Mouse (Mus musculus): Measurements from ENCODE around the gene Zpld1.

The Zpld1 gene

DNA sequence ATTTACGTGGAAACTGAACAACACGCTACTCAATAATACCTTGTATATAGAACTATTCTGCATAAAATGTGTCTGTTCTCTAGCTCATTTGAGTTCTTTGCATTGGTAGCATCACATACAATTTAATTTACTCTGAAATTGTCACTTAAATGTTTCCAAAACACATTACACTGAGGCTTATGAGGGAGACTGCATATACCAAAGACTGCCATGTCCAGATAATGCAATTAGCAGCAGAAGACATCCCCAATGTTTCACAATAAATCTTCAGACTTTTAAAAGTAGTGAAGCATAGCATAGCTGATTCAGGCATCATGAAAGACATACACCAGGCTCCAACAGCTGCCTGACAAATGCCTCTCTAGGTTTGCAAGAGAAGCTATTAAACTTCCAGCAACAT, at the start of gene Zpld1:
Gene Zpld1 (minus strand): TSS at position 101 of the 400 bp plus-strand sequence.
- in situ Hi-C loops (cut with MboI), result no loop called here

DNA sequence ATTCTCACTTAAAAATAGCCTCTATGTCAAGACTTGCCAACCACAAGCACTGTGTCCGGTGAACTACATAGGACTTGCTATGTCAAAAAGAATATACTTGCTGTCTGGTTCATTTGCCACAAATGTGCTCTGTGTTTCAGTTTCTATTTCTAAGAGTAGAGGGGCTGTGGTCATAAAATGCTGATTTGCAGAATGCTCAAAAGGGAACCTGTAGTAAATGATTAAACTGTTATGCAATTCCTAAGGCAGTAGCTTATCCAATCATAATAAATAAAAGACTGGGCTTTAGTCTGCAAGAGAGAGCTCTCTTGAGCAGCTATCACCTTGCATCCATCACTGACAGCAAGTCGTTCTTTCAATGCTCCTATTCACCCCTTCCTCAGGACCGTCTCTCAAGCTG, 47.9 kb upstream of the Zpld1 start:
- in situ Hi-C loops (cut with MboI), result no loop called here

DNA sequence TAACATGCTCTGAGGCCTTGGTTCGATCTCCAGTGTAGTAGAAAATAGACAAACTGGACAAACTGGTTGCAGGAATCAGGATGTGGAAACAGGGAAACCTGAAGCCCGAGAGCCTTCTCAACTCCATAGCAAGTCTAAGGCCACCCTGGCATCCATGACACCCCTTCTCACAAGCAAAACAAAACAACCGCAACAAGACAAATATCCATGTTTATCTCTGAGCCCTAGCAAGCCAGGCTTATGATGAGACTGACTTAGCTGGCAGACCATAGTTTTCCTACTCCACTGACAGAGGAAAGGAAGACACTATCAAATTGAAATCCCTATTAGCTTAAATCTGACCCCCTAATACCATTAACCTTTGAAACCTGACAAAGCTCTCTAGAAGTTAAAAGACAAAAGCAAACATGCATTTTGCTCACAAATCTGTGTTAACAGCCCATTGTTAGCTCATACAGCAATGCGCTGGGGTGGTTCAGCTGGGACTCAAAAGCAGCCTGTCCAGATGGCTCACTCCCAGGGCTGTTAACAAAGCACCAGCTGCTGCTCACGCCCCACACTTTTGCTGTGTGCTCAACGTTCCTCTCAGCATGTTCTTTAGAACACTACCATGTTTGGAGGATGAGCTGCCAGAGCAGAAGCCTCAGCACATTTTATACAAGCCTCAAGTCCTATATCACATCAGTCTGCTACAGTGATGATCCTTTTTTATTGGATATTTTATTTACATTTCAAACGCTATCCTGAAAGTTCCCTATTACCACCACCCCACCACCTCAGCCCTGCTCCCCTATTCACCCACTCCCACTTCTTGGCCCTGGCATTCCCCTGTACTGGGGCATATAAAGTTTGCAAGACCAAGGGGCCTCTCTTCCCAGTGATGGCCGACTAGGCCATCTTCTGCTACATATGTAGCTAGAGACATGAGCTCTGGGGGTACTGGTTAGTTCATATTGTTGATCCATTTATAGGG, 24.0 kb upstream of the Zpld1 start:
- in situ Hi-C loops (cut with MboI), result no loop called here

DNA sequence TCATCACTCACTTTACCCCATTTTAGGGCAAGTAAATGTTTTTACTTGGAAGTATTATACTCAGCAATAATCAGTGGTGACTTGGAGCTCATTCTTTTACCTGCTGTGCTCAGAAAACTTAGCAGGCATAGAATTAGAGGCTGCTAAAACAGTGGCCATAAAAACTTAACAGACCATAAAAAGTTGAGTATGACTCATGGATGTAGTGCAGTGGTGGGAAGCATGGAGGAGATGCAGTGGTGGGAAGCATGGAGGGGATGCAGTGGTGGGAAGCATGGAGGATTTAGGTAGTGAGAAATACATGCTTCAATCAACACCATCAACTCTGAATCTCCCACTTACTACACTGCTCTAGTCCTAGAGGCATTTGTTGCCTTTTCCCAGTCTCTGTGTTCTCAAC, 19.2 kb upstream of the Zpld1 start:
- in situ Hi-C loops (cut with MboI), result no loop called here

DNA sequence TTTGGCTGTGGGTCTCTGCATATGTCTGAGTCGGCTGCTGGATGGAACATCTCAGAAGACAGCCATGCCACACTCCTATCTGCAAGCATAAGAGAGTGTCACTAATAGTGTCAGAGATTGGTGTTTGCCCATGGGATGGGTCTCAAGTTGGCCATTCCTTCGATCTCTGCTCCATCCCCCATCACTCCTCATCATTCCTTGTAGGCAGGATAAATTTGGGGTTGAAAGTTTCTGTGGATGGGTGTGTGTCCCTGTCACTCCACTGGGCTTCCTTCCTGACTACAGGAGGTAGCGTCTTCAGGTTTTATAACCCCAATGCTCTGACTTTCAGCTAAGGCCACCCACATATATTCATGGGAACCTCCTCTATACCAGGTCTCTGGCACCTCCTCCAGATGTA, 14.3 kb upstream of the Zpld1 start:
- in situ Hi-C loops (cut with MboI), result no loop called here

DNA sequence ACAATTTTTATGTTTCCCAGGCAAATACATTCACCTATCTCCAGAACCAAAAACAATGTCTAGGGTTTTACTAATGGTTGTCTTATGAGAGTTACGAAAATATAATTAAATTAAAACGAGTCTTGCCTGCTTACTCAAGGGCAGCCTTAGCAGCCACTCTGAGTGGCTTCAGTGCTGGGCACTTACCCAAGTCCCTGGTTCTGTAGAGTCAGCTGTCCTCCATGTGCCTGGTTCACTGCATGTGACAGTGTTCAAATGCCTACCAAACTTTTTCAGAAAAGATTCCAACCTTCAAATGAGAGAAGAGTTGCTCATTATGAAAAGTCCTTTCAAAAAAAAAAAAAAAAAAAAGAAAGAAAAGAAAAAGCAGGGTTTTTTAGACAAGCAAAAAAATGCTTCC, 15.1 kb downstream of the Zpld1 start:
- in situ Hi-C loops (cut with MboI), result no loop called here

DNA sequence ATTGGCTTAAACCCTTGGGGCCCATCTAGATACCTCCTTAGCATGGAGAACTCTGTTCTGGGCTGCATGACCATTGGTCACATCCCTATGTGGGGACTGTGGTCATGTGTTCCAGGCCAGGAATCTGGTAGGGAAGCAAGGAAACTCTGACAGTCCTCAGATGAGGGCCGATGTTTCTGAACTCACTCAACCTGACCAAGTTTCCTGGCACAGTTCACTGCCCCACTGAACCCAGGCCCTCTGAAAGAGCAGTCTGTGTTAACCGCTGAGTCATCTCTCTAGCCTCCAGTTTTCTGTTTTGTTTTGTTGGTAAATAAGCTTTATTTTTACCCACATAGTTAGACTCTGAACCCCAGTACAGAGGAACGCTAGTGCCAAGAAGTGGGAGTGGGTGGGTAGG, 20.3 kb downstream of the Zpld1 start:
- in situ Hi-C loops (cut with MboI), result no loop called here

DNA sequence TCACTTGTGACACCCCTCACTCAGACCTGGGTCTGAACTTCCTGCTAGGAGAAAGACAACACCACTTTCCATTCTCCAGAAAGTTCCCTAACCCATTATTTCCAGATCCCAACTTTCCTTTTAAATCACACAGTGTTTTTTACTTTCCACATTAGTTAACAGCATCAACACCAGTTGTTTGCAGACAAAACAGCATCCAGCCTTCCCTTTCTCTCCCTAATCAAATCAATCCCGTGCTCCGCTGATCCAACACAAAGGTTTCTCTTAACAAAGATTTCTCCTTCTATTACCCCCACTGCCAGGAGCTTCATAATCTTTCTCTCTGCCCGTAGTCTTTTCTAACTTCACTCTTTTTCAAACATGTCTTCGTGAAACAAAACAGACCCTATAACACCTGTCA, 32.5 kb downstream of the Zpld1 start:
- in situ Hi-C loops (cut with MboI), result no loop called here

DNA sequence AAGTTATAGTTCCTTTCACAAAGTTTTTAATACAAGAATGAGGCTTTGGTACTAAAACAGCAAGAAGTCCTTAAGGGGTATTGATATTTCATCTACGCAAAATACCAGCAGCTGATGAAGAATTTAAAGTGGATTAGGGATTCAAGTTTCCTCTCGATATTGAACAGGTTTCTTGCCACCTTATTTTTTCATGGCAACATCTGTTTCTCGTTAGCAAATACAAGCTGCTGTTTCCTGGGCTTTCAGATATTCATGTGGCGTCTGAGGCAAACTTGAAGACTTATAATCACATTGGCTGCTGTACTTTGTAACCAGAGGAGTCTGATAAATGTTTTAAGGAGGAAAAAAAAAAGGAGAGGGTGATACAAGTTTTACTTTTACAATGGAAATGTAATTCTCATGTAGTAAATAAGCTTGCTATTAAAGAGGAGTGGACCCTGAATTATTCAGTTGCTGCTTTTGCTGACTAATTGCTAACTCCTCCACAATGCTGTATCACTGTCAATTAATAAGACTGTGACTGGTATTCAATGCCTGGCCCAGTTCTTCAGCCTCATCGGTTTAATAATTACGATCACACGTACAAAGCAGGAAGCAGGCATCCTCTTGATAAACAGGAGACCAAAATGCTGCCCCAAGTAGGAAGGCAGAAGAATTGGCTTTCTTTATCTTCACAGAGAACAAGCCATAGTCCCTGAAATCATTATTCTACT, 36.8 kb downstream of the Zpld1 start:
- in situ Hi-C loops (cut with MboI), result no loop called here

DNA sequence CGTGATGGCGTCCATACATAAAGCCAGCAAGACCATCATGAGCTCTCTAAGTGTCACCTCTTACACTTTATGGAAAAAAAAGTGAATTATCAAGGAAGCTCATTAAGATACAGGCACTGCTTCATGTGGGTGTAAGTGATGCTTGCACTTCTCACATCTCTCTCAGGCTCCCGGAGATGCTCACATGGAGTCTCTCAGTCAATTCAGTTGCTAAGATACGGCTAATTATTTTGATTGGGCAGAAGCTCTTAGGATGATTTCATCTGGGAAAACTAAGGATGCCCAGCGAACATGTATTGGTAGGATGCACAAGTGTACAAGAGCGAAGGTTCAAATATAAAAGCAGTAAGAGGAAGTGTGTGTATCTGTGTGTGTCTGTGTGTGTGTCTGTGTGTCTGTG, 38.1 kb downstream of the Zpld1 start:
- in situ Hi-C loops (cut with MboI), result no loop called here

DNA sequence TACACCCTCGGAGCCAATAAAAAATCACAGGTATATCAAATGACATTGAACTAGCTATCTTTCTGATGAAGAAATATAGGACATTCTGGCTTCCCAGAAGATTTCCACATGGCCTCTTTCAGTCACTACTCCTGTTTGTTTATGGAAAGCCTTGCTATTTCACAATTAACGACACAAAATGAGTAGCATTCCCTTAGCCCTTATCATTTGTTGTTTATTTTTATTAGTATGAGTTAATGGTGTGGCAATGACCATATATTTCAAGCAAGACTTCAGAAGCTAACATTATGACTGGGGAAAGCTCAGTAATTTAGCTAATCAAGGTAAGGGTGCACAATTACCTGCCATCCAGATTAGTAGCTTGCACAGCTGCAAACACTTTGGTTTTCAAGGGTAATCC, 56.8 kb downstream of the Zpld1 start:
- in situ Hi-C loops (cut with MboI), result no loop called here

DNA sequence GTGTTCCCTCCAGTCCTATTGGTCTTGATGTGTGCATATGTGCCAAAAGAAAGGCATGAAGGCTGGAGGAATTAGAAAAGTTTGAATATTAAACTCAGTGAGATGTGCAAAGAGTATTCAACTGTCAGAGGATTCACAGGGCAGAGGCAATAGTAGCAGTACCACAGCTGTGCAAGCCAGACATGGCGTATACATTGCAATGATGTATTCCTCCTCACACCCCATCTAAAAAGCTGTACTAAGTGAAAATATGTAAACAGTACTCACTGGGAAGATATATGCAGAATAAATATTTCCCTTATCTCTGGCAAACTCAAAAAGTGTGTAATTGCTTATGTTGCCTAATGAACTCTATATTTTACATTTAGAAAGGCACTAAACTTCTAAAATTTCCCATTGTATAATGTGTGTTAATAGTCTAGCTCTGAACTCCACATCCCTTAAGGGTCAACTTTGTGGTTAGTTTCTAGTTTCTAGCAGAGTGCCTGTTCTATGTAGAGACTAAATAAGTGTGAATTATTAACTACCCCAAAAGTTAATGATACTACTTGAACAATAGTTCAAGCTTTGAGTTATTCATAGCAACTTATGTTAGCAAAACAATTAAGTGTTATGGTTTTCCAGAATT, 68.7 kb downstream of the Zpld1 start:
- in situ Hi-C loops (cut with MboI), result no loop called here

DNA sequence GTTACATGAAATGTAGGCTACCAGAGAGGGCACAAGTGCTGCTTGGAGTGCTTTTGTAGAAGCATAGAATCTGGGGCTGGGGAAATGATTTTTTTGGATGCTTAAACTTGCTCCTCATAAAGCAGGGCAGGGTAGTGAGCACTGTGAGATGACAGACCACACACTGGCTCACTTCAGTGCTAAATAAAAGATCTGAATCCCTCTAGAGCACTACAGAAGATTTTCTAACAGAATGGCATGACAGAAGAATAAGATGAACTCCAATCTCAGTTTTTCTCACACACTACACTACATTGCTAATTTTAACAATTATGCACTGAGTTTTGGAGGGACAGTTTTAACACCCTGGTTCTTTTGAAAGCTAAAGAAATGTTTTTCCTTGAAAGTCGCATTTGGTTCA, 93.8 kb downstream of the Zpld1 start:
- in situ Hi-C loops (cut with MboI), result no loop called here

DNA sequence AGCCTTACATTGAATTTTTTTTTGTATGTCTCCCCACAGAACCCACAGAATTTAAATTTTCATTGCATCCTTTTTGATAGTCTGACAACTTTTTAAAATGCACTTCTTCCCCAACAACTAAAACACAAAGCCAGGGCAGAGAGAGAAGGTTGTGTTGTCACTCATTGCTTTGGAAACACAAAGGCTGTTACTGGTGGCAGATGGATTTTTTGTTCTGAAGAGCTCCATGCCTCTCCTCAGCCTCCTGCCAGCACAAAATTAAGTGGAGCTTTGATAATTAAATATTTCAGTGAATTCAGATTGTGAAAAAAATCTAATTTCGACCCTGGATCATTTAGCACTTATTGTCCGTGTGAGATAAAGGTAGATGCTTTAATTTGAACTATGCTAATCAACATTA, 107.4 kb downstream of the Zpld1 start:
- in situ Hi-C loops (cut with MboI), result no loop called here

DNA sequence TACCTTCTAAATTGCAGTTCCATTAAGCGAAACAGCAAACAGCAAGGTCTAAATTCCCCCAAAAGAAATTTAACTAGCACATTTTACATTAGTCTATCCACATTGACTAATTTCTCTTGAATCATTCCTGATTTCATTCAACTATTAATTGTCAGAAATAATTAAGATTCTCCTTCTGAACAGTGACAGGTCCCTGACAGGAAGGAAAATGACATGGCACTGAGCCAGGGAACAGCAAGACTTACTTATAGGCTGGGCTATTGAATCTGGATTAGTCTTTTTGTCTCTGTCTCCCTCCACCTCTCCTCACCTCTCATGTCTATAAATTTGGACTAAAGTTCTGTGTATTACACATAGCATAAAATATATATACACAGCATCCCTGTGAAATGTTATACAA, 112.4 kb downstream of the Zpld1 start:
- in situ Hi-C loops (cut with MboI), result no loop called here
